Mouse (Mus musculus): Measurements from ENCODE around the gene Bmf.

DNA sequence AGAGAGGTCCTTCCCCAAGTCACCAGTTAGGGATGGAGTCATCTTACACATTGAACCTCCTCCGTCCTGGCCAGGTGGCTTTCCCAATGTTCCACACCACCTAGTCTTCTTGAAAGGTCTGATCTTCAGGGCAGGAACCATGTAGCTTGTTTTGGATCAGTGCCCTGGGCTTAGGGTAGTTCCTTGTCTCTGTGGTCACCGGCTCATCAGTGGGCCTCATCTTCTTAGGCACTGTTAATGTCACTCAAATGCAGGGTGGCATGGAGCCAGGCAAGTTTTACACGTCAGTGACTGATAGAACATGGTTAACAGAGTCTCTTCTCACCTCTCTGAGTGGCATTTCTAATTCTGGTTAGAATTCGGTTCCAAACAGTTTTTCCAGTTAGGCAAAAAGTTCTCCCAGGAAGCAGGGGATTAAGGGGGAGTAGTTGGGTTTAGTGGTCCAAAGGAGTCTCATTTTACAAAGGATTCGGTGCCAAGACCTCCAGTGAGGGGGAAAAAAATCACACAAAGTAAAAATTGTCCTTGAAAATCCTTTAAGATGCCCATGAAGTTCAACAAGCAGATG, 26.2 kb downstream of the Bmf start:
- TF ChIP-seq POLR2A (IDR thresholded peaks at IDR 0.05; ENCODE audit: extremely low read depth, insufficient read depth, low read length): no peak
- no peak for TF ChIP-seq CTCF (IDR thresholded peaks at IDR 0.05; ENCODE audit: low read depth, low read length)
